Mouse (Mus musculus) E14TG2a.4 (cell line): Measurements from ENCODE around the gene Cry1.

Experiments used
- CTCF ChIP-seq: conservative IDR thresholded peaks from 2 replicates; pipeline ENCODE4 v1.5.1; 2014; ENCODE audit warnings: low read length
- POU5F1 ChIP-seq: IDR thresholded peaks from 2 replicates; pipeline ENCODE4 v1.6.1; 2014; ENCODE audit warnings: low read length, borderline replicate concordance

- TF ChIP-seq CTCF: no peak
- TF ChIP-seq POU5F1: no peak
Measured at GRCm38 (mm10) chr10:85114409-85114808, 70.5 kb downstream of the Cry1 start.
